Mouse (Mus musculus) mouse embryonic stem cell (cell line): ENCODE measurements around the gene Ppp1r1c.
"Not testable (repeated sequence)": the region's sequence is repeated elsewhere in the genome, so short reads cannot be mapped to it uniquely, and the experiment has no call there.

Experiments used
- in situ Hi-C, 2 experiments: fragments of 300-500 bp; cut with MboI; formaldehyde crosslinking; loops; 1 replicate in 1 of 2; 3 replicates in 1 of 2; pipeline ENCODE4 v1.14.3; 2019 to 2020; ENCODE audit warnings: low sequenced_read_pairs in 2 of 2, low pct_unique_long_range_greater_than_20kb in 1 of 2, mixed read lengths in 1 of 2; ENCODE audit not compliant: unreplicated experiment in 1 of 2

Ppp1r1c gene

GRCm38 (mm10) chr2:79815708-79816484 is 108.3 kb downstream of the Ppp1r1c start:
- in situ Hi-C loops = no loop called here

GRCm38 (mm10) chr2:79819543-79819942 is 112.0 kb downstream of the Ppp1r1c start:
- in situ Hi-C loops = no loop called here

GRCm38 (mm10) chr2:79825853-79826252 is 118.3 kb downstream of the Ppp1r1c start:
- in situ Hi-C loops = no loop called here

GRCm38 (mm10) chr2:79839090-79839489 is 131.5 kb downstream of the Ppp1r1c start:
- in situ Hi-C loops = no loop called here

GRCm38 (mm10) chr2:79839513-79839912 is 131.9 kb downstream of the Ppp1r1c start:
- in situ Hi-C loops = no loop called here

- in situ Hi-C loops = not testable (repeated sequence)
These were observed 139.8 kb downstream of the Ppp1r1c start for GRCm38 (mm10) chr2:79847396-79847795.

GRCm38 (mm10) chr2:79856874-79857273 is 149.3 kb downstream of the Ppp1r1c start:
- in situ Hi-C loops = no loop called here

GRCm38 (mm10) chr2:79865275-79865999 is 157.9 kb downstream of the Ppp1r1c start:
- in situ Hi-C loops = loop anchor here (10.0 kb wide), 2 partner anchors 399 to 409 kb away; no protein-coding TSS in a partner anchor
